Mouse (Mus musculus) spleen, adult 2 months (tissue): Measurements from ENCODE around the gene Hbb-bs.

Source experiments
- CTCF ChIP-seq: fragments of 200-500 bp; IDR thresholded peaks from 2 replicates; pipeline ENCODE4 v1.5.1; 2011; ENCODE audit warnings: mild to moderate bottlenecking, inconsistent platforms; ENCODE audit not compliant: insufficient read depth, insufficient read length, insufficient replicate concordance; ENCODE audit errors: extremely low read depth
- POLR2A ChIP-seq: fragments of 200-500 bp; IDR thresholded peaks from 2 replicates; pipeline ENCODE4 v1.6.1; 2011; ENCODE audit warnings: low read depth, low read length, inconsistent platforms

DNA sequence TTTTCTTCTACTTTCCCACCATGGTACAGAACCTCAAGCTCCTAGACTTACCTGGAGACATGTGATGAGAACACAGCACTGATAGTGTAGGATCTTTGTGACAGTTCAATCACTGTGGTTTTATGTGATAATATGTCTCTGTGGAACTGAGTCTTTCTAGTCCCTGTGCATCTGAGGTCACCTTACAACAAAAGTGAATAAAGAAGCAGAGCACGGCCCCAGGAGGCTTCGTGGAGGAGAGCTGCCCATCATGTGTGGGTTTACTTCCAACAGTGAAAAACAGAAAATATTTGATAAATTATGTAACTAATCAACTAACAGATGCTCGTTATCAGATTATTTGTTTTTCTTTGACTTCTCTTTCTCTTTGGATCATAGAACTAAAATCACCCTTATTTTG, 48.3 kb downstream of the Hbb-bs start, which contains the start of gene Olfr68:
- TF ChIP-seq POLR2A, result no peak
- TF ChIP-seq CTCF, result no peak
